Mouse (Mus musculus): ENCODE data around the gene Dcaf17.

Dcaf17 gene

DNA sequence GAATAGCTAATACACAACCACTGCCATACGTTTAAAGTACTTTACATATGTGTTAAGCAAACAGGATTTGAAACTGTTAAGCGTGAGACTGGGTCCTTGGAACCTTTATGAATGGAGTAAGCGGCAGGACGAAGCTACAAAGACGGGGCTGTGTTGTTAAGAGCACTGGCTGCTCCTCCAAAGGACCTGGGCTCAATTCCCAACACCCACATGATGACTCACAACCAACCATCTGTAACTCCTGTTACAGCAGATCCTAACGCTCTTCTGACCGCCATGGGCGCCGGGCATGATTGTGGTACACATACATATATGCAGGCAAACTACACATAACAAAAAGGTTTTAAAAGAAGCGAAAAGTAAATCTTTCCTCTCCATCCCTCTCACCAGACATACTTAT is 65.7 kb downstream of the Dcaf17 start:
- no peak for DNase-seq (ENCODE audit: low read depth, low spot score)

DNA sequence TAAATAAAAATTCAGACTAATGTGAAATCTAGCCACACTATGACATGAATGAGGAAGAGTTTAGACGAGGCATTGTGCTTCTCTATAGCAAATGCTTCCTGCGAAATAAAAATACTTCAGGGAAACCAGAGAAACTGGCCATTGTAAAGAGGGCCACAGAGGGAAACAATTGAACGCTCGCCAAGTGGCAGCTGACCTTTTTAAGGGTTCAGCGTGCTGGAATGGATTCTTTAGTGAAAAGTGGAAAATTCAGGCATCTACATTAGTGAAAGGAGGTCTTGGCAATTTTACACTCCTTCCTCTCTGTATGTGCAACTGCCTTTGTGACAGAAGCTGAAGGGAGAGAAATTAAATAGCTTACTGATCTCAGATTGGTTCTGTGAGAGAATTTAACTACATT is 66.3 kb downstream of the Dcaf17 start:
- DNase-seq (ENCODE audit: low read depth, low spot score): no peak

DNA sequence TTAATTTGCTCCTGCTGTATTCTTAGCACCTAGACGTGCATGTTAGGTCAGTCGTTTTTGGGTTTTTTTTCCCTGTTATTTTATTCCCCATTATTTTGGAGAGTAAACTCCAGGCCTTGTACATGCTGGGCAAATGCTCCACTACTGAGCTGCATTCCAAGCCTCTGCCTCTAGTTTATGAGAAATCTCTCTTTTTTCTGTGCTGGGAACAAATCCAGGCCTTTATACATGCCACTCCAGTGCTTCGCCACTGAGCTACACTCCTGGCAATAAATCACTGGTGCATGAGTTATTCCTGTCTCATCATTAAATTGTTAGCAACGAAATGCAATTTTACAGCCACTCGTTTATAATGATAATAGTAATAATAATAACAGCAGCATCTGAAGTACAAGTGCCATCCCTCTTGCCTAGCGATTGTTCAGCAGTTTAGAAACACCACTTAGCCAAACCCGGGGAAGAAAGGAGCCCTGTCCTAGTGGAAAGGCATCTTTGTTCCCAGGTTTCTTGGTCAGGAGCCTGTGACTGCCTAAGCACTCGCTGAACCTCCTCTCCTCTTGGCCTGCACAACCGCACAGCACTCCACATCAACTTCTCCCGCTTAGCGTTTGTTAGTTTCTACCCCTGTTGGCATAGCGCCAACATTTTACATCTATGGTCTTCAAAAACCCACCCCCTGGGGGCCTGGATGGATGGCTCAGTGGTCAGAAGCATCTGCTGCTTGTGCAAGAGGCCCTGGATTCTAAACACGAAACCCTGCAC is 67.3 kb downstream of the Dcaf17 start:
- DNase-seq (ENCODE audit: low read depth, low spot score): no peak

DNA sequence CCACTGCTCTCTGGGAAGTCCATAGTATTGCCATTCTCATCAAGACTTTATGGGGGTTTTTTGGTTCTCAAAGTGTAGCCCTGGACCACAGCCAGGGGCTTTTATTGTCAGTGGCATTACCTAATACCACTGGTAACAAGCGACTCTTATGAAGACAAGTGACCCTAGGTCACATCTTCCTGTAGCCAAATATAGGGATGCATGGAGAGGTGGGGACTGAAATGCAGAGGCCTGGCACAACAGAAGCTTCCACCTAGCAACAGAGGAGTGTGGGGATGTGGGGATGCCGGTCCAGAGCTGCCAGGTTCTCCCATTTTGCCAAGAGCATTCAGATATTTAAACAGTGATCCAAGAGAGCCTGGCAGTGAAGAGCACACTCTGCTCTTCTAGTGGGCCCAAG is 68.5 kb downstream of the Dcaf17 start:
- no peak for DNase-seq (ENCODE audit: low read depth, low spot score)

DNA sequence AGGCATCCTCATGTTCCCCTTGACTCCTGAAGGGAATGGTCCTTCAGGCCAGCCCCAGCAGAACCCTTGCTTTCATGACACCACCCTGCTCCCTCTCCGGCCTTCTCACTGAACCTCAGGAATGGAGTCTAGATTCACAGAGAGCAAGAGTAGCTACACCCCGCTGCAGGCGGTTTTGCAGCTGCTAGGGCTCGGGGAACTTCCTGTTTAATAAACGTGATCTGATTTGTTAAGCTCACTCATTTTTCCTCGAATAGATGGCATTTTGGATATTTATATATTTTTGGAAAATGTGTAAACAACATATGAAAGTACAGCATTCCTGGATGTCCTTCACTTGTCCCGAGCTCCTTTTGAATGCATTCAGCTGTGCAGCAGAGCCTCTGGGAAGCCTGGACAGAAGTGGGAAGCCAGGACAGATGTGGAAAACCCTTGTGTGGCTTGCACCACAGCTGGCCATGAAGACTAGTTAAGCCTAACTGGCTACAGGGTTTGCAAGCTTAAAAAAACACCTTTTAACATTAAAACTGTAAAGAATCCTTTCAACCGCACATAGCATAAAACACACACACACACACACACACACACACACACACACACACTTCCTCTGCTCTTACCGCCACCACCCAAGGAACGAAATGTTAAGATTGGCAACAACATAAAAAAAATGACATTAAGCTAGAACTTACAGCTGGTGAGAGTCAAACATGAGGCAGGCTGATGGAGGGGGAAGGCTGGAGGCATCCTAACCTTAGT is 72.8 kb downstream of the Dcaf17 start:
- DNase-seq (ENCODE audit: low read depth, low spot score): no peak

DNA sequence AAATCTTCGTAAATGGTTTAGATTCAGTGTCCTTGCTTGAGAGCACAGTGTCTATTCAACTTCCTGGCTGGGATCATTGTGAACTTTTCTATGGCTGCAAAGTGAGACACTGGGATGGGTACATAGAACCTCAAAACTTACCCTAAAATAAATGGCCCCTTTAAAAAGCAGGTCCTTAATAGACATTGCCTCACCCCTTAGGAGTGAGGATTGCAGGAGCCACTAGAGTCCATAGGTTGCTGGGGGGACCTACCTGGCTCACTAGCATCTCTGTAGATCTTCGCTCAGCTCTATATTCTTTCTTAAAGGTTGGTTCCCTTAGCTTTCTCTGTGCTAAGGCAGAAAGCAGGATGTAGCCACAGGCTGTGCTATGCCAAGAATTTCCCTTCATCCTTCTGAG is 75.2 kb downstream of the Dcaf17 start:
- no peak for DNase-seq (ENCODE audit: low read depth, low spot score)

DNA sequence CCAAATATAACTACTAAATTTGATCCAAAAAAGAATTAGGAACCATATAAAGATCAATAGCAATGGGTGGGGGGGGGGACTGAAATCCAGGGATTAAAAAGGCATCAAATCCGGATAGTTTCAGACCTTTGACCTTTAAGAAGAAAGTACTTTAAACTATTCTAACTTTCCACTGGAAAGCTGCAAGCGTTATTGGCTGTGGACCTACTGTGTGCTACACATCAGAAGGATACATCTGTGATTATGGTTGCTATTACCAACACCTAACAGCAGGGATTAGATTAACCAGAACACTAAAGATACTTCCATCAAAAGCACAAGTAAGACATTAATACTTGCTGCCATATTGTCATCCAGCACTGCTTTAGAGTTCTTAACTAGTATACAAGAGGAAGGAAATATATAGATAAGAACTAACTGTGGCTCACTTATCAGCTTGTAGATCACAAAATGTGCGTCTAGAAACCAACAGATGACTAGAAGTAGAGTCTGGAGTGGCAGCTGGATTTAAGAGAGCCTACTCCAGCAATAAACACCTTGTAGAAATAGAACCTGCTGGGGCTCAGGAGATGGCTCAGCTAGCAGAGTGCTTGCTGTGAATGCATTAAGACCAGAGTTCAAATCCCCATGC is 76.9 kb downstream of the Dcaf17 start:
- no peak for DNase-seq (ENCODE audit: low read depth, low spot score)

DNA sequence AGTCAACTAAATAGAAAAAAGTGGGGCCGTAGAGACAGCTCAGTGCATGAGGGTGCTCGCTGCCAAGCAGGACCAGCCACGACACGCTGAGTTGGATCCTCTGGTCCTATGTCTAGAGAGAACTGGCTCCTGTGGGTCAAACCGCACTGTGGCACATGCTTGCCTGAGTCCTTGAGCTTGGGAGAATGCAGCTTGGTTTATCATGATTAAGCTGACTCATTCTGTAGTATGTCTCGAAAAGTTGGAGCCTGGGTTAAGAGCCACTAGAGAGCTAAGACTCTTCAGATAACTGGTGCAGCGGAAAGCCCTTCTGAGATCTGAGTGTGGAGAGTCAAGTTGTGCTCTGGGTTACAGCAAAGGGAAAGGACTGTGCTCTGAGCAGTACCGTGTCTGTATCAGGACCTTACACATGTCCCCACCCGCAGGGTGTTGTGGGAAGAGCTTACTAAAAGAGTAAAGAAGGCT is 78.9 kb downstream of the Dcaf17 start:
- DNase-seq (ENCODE audit: low read depth, low spot score): no peak

DNA sequence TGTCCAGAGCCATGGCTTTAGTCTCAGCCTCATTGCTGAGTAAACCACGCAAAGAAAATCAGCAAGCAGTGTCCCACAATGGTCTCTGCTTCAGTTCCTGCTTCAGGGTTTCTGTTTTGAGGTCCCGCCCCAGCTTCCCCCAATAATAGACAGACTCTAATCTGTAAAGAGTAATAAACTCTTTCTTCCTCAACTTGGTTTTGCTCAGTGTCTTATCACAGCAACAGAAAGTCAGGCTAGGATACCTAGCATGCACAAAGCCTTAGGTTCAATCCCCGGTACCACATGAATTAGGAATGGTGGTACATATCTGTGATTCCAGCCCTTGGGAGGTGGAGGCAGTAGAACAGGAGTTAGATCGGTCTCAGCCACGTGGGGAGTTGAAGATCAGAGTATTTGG is 79.7 kb downstream of the Dcaf17 start:
- no peak for DNase-seq (ENCODE audit: low read depth, low spot score)

DNA sequence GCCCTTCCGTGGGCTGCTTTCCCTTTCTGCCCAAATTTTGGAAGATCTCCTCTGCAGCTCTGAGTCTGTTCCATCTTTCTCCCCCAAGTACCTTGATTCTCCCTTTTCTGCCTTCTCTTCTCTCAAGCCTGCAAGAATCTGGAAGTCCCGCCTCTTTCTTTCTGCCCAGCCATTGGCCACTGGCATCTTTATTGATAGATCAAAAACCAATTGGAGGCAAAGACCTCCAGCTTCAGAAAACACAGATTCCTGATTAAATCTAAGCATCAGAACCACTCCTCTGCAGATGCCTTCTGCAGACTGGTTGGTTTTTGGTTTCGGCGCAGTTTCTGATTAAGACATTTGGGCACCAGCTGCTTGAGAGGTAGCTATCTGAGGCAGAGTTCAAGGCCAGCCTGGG is 85.5 kb downstream of the Dcaf17 start:
- no peak for DNase-seq (ENCODE audit: low read depth, low spot score)

DNA sequence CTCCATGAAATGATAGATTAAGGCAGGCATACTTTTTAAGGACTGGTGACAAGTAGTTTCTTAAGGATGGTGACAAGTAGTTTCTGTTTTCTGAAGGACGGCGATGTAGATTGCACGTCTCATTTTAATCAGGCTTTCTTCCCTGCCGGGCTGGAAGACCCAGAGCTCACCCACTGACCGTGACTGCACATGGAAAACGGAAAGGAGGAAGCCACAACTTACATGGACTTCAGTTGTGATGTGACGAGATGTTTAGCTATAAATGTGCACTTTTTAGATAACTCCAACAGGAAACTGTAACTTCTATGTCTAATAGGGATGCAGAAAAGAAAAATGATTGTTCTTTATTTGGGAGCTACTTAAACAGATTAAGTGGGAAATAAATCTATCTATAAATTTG is 87.3 kb downstream of the Dcaf17 start:
- DNase-seq (ENCODE audit: low read depth, low spot score): no peak

DNA sequence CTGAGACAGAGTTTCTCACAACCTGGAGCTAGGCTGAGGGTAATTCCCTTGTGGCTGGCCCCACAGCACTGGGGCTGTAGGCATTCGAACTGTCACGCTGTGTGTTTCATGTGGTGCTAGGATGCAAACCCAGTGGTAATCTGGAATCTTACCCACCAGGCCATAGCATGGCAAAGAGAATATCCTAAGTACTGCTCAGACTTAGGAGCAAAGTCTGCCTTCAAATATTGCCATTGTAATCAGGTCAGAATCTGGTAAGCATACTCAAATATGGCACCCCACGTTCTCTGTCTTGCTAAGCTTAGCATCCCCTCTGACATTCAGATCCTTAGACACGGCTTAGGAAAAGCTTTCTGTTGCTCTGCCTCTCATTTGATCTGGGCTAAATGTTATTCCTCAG is 90.7 kb downstream of the Dcaf17 start:
- no peak for DNase-seq (ENCODE audit: low read depth, low spot score)

DNA sequence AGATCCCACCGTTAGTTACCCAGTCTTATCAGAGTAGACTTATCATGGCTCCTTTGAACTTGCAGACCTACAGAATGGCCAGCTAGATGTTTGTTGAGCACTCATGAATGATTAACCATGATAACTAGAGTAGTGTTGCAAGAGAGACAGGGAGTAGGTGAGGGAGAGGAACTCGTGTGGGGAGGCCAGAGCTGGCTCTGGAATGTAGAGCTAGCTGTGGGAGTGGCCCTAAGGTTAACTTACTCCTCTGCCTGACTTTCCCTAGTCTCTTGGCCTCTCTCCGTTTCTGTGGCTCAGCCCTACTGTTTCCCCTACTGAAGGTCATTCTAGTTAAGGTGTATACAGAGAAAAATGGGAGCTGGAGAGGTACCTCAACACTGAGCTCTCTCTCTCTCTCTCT is 91.1 kb downstream of the Dcaf17 start:
- no peak for DNase-seq (ENCODE audit: low read depth, low spot score)

DNA sequence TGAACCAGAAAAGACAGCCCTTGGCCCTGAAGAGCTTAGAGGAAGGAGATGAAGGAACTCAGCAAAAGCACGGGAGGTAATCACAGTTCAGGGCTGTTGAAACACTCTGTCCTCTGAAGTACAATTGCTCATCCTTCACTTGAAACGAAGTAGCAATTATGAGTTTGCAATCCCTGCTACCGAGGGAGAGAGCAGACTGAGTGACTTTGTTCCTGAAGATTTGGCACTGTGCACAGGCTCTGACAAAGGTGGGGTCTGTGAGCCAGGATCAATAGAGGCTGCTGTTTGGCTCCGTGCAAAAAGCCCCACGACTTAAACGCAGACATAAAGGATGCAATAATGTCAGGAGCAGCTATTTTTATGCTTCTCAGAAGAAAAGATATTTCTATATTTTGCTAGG is 92.7 kb downstream of the Dcaf17 start:
- no peak for DNase-seq (ENCODE audit: low read depth, low spot score)
